Mouse (Mus musculus): ENCODE results near the gene Mrgprh. TPM values are rescaled to one million over a fixed set of nuclear protein-coding genes. Genes with fewer than 3 reads are reported as not detected.

Gene Mrgprh
- total RNA-seq, 1 experiment: not detected

- Histone ChIP-seq H3K9me3 (ENCODE audit: control insufficient read depth, insufficient read depth, low read depth, low read length) (no peaks in the 10 kb centered on the region), H3K4me1 (ENCODE audit: control insufficient read depth in 2 of 2, insufficient read depth in 2 of 2, low read length in 2 of 2, poor library complexity in 1 of 2) (peaks cover 0 to 10% of the 10 kb centered on the region in 2 experiments; a peak in 1 of 4 replicates), H3K4me3 (ENCODE audit: insufficient read depth in 1 of 2, low read depth in 1 of 2, low read length in 2 of 2, poor library complexity in 1 of 2, severe bottlenecking in 1 of 2) (peak overlapping the region in 1 of 2 experiments; percentile 43; a peak in 1 of 4 replicates), H3K27ac (ENCODE audit: insufficient read depth, low read depth, low read length, poor library complexity, severe bottlenecking) (no peak overlapping the region), H3K36me3 (ENCODE audit: control insufficient read depth, insufficient read depth, low read length, poor library complexity, severe bottlenecking) (no peaks in the 10 kb centered on the region), H3K9ac (ENCODE audit: insufficient read depth, low read depth, low read length, poor library complexity, severe bottlenecking) (peak overlapping the region; percentile 7; the same call in 1 of the 2 replicates)
- in situ Hi-C loops (cut with MboI; ENCODE audit: low sequenced_read_pairs in 2 of 2, unreplicated experiment in 2 of 2): no loop called here
- DNase-seq (ENCODE audit: low read depth, low spot score): peak; percentile 87
- no peak for TF ChIP-seq HCFC1 (IDR thresholded peaks at IDR 0.05; ENCODE audit: borderline replicate concordance, insufficient read depth, low read length)
- TF ChIP-seq CHD2 (IDR thresholded peaks at IDR 0.05; ENCODE audit: low read depth, low read length): no peak
- no peak for TF ChIP-seq ZNF384 (IDR thresholded peaks at IDR 0.05; ENCODE audit: low read depth, low read length)
- TF ChIP-seq MAFK (IDR thresholded peaks at IDR 0.05; ENCODE audit: insufficient read depth, low read depth, low read length): no peak
- TF ChIP-seq ZC3H11A (IDR thresholded peaks at IDR 0.05; ENCODE audit: borderline replicate concordance, low read depth, low read length): peak; percentile 62; the same call in 1 of the 2 replicates
Observed at GRCm38 (mm10) chr17:12880178-12880577, 4.3 kb downstream of the Mrgprh start.

- H3K4me3 ChIP-seq (ENCODE audit: insufficient read depth in 1 of 2, low read depth in 1 of 2, low read length in 2 of 2, poor library complexity in 1 of 2, severe bottlenecking in 1 of 2): no peak overlapping the region
- no peak for TF ChIP-seq ZNF384 (IDR thresholded peaks at IDR 0.05; ENCODE audit: low read depth, low read length)
- no peak for TF ChIP-seq MAFK (IDR thresholded peaks at IDR 0.05; ENCODE audit: insufficient read depth, low read depth, low read length)
- TF ChIP-seq ZC3H11A (IDR thresholded peaks at IDR 0.05; ENCODE audit: borderline replicate concordance, low read depth, low read length): no peak
- no peaks in the 10 kb centered on the region for H3K9me3 ChIP-seq (ENCODE audit: control insufficient read depth, insufficient read depth, low read depth, low read length)
- peaks cover 0 to 10% of the 10 kb centered on the region in 2 experiments; a peak in 1 of 4 replicates for H3K4me1 ChIP-seq (ENCODE audit: control insufficient read depth in 2 of 2, insufficient read depth in 2 of 2, low read length in 2 of 2, poor library complexity in 1 of 2)
- in situ Hi-C loops (cut with MboI; ENCODE audit: low sequenced_read_pairs in 2 of 2, unreplicated experiment in 2 of 2): no loop called here
- H3K9ac ChIP-seq (ENCODE audit: insufficient read depth, low read depth, low read length, poor library complexity, severe bottlenecking): no peak overlapping the region
- H3K27ac ChIP-seq (ENCODE audit: insufficient read depth, low read depth, low read length, poor library complexity, severe bottlenecking): no peak overlapping the region
- DNase-seq (ENCODE audit: low read depth, low spot score): no peak
- no peaks in the 10 kb centered on the region for H3K36me3 ChIP-seq (ENCODE audit: control insufficient read depth, insufficient read depth, low read length, poor library complexity, severe bottlenecking)
Observed at GRCm38 (mm10) chr17:12881216-12881615, 5.4 kb downstream of the Mrgprh start.

- H3K4me1 ChIP-seq (ENCODE audit: control insufficient read depth in 2 of 2, insufficient read depth in 2 of 2, low read length in 2 of 2, poor library complexity in 1 of 2): peaks cover 0 to 15% of the 10 kb centered on the region in 2 experiments; a peak in 1 of 4 replicates
- TF ChIP-seq HCFC1 (IDR thresholded peaks at IDR 0.05; ENCODE audit: borderline replicate concordance, insufficient read depth, low read length): no peak
- no peak for TF ChIP-seq MAFK (IDR thresholded peaks at IDR 0.05; ENCODE audit: insufficient read depth, low read depth, low read length)
- no peak for TF ChIP-seq ZNF384 (IDR thresholded peaks at IDR 0.05; ENCODE audit: low read depth, low read length)
- no peak for TF ChIP-seq ZC3H11A (IDR thresholded peaks at IDR 0.05; ENCODE audit: borderline replicate concordance, low read depth, low read length)
- TF ChIP-seq CHD2 (IDR thresholded peaks at IDR 0.05; ENCODE audit: low read depth, low read length): no peak
- no peaks in the 10 kb centered on the region for H3K9me3 ChIP-seq (ENCODE audit: control insufficient read depth, insufficient read depth, low read depth, low read length)
- H3K4me3 ChIP-seq (ENCODE audit: insufficient read depth in 1 of 2, low read depth in 1 of 2, low read length in 2 of 2, poor library complexity in 1 of 2, severe bottlenecking in 1 of 2): no peak overlapping the region
- H3K27ac ChIP-seq (ENCODE audit: insufficient read depth, low read depth, low read length, poor library complexity, severe bottlenecking): no peak overlapping the region
- H3K9ac ChIP-seq (ENCODE audit: insufficient read depth, low read depth, low read length, poor library complexity, severe bottlenecking): no peak overlapping the region
- peaks cover 24% of the 10 kb centered on the region for H3K36me3 ChIP-seq (ENCODE audit: control insufficient read depth, insufficient read depth, low read length, poor library complexity, severe bottlenecking)
- in situ Hi-C loops (cut with MboI; ENCODE audit: low sequenced_read_pairs in 2 of 2, unreplicated experiment in 2 of 2): no loop called here
- DNase-seq (ENCODE audit: low read depth, low spot score): peak; percentile 55
Observed at GRCm38 (mm10) chr17:12886620-12887019, 10.8 kb downstream of the Mrgprh start.

DNA sequence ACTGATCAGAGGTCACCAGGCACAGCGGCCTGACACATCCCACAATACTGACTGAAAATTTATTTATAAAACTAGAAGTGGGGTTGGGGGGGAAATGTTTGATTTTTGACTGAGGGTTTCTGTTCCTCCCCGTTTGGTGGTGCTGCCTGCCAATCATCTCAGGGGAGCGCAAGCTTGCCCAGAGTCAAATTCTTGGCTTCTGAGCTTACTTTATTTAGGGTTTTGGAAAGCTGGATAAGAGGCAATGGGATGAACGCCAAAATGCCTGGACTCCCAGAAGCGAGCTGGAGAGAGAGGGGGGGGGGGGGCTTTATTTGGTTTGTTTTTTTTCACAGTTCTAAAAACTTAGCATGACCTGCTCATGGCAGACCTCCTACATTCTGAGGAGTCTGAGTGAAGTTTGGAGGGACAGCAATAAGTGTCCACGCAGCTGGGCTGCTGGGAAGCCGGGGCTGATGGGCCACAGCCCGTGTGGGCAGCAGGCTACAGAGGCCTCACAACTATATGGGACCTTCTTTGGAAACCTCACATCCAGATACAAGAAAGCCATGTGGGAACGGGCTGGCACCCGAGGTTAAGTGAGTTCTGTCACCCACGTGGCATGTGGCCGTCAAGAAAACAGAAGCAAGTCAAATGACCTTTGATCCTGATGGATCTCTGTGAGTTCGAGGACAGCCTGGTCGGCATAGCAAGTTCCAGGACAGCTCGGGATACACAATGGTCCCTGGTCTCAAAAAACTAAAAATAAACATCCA, 11.4 kb downstream of the Mrgprh start:
- H3K27ac ChIP-seq (ENCODE audit: insufficient read depth, low read depth, low read length, poor library complexity, severe bottlenecking): no peak overlapping the region

More for the DNA sequence above, 11.4 kb downstream of the Mrgprh start:
- Histone ChIP-seq H3K4me1 (ENCODE audit: control insufficient read depth in 2 of 2, insufficient read depth in 2 of 2, low read length in 2 of 2, poor library complexity in 1 of 2) (peaks cover 0 to 15% of the 10 kb centered on the region in 2 experiments; a peak in 1 of 4 replicates), H3K4me3 (ENCODE audit: insufficient read depth in 1 of 2, low read depth in 1 of 2, low read length in 2 of 2, poor library complexity in 1 of 2, severe bottlenecking in 1 of 2) (no peak overlapping the region), H3K9ac (ENCODE audit: insufficient read depth, low read depth, low read length, poor library complexity, severe bottlenecking) (no peak overlapping the region), H3K9me3 (ENCODE audit: control insufficient read depth, insufficient read depth, low read depth, low read length) (no peaks in the 10 kb centered on the region), H3K36me3 (ENCODE audit: control insufficient read depth, insufficient read depth, low read length, poor library complexity, severe bottlenecking) (peaks cover 28% of the 10 kb centered on the region)
- in situ Hi-C loops (cut with MboI; ENCODE audit: low sequenced_read_pairs in 2 of 2, unreplicated experiment in 2 of 2): no loop called here
- no peak for DNase-seq (ENCODE audit: low read depth, low spot score)
- no peak for TF ChIP-seq ZNF384 (IDR thresholded peaks at IDR 0.05; ENCODE audit: low read depth, low read length)
- no peak for TF ChIP-seq CHD2 (IDR thresholded peaks at IDR 0.05; ENCODE audit: low read depth, low read length)
- no peak for TF ChIP-seq MAFK (IDR thresholded peaks at IDR 0.05; ENCODE audit: insufficient read depth, low read depth, low read length)
- TF ChIP-seq HCFC1 (IDR thresholded peaks at IDR 0.05; ENCODE audit: borderline replicate concordance, insufficient read depth, low read length): no peak
- no peak for TF ChIP-seq ZC3H11A (IDR thresholded peaks at IDR 0.05; ENCODE audit: borderline replicate concordance, low read depth, low read length)
